Mouse (Mus musculus) cerebellum, postnatal 36 days (tissue): Measurements from ENCODE around the gene Col18a1.
A peak's percentile ranks its signal among the peaks of the same experiment; 100 is the strongest.
"Not testable (repeated sequence)": the region's sequence is repeated elsewhere in the genome, so short reads cannot be mapped to it uniquely, and the experiment has no call there.

Experiments
- DNase-seq, 2 experiments: peaks; one replicate each; pipeline ENCODE4 v3.0.0; 2021 to 2022; ENCODE audit warnings: mixed read lengths in 2 of 2

The Col18a1 gene

DNA sequence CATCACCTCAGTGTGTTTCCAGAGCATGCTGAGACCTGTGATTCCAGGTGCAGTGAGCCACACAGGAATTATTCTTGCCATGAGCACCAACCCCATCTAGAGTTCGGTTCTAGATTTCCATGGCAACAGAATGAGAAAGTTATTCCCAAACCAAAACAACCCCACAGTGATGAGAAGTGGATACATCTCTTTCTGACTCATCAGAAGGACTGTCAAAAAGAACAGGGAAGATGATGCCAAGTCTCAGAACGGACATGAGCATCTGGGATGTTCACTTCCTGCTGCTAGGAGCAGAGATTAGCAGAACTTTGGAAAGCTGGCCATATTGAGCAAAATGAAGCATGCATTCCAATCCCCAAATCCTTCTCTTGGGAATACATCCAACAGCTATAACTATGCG, 13.8 kb upstream of the Col18a1 start:
- DNase-seq = no peak

DNA sequence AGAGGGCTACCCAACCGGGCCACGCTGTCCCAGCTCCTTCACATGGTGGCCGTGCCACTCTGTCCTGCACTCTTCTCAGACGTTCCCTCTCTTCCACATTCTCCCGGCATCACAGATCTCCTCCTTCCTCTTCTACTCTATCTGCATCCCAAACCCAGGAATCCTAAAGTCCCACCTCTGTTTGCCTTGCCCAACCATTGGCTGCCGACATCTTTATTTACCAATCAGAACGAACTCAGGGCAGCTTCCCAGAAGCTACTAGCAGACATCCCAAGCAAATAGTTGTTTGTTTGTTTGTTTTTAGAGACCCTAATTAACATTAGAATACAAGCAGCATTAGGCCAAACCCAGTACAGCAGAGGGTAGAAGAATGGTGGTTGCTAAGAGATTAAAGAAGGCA, 12.3 kb upstream of the Col18a1 start:
- DNase-seq = no peak

GRCm38 (mm10) chr10:77170400-77170799, 4.1 kb upstream of the Col18a1 start:
- no peak for DNase-seq

DNA sequence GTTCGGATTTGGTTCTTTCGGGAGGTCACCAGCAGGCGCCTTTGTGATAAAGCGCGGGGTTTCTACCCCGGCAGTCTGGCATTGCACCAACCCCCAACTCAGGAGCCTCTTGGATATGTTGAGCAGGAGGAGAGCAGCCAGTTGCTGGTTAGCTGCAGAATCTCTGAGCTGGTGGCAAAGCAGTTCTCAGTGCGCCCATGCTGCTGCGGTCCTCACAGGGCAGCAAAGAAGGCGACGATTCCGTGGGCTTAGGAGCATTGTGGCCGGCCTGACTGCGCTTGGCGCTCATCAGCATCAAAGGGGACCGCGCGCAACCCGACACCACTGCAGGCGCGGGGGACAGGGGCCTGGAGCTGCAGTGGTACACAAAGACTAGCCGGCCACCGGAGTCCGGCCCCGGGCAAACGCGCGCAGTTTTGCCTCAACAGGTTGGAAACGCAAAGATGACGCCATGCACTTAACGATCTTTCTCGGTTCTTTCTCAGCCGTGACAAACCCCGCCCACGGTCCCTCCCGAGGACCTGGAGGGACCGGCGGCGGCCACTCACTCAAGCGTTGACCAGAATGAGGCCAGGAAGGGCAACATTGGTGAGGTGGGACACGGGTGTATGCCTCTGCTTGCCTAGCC, 916 bp downstream of the Col18a1 start:
- DNase-seq = no peak

DNA sequence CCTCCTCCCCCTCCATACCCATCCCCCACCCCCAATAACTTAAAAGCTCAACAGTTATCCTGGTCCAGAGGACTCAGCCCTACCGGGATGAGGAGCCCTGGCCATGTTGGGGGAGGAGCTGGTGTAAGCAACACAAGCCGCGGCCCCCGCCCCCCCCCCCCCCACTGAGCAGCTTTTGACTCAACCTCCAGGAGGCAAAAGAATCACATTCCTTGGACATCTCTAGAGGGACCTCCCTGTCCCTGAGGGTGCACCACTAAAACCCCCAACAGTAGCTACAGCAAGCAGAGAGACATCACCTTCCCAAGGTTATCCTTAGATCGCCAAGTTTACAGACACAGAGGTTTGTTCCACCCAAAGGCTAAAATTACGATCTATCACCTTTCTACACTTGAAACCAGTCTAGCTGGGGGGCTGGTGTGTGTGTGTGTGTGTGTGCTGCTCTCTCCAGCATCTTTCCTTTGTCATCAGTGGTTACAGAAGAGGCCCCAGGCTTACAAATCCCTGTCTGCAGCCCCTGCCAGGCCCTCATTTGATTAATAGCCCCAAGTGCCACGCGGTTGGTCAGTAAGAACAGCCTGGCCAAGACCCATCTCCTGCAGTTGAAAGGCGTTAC, 1.8 kb downstream of the Col18a1 start:
- no peak for DNase-seq

- no peak for DNase-seq
Measured at GRCm38 (mm10) chr10:77164041-77164436, 2.3 kb downstream of the Col18a1 start.

DNA sequence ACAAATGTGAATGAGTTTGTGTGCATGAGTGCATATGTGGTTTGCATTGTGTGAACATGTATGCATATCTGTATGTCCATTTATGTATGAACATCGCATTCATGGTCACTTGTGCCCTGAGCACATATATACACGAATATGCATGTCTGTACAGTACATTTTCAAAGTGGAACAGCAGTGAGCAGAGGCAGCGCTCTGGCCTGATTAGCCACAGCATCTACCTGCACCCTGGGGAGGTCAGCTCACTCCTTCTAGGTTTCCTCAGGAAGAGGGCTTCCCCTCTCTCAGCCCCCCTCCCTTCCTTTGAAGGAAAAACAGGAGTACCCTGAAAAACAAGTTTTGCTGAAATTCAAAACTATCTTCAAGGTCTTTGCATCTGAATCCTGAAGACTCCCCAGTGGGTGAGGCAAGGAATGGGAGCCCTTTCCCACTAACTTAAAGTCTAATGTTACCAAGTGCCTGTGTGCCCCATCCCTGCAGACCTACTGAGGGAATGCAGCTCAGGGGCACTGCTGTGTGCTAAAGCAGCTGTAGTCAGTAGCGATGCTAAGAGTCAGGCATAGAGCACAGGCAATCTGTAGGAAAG, 2.9 kb downstream of the Col18a1 start:
- no peak for DNase-seq

DNA sequence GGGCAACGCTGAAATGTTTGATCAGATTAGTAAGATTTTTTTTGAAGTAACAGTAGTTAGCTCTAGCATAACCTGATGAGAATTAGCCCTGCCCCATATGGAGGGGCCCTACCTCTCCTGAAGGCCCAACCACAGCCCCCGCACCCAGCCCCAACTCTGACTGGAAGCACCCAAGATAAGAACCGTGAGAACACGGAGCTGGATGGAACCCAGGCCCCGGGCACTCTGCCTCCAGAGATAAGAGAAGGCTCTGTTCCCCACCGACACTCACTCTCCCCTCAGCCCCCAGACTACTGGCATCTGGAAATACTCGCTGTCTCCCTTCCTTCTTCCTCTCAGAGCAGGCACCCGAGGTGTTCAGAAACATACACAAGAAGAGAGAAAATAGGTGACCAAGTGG, 6.8 kb downstream of the Col18a1 start:
- no peak for DNase-seq

- no peak for DNase-seq
Measured at GRCm38 (mm10) chr10:77158948-77159347, 7.4 kb downstream of the Col18a1 start.

- DNase-seq = no peak
Measured at GRCm38 (mm10) chr10:77157245-77158019, 8.9 kb downstream of the Col18a1 start.

GRCm38 (mm10) chr10:77152178-77152621, 14.1 kb downstream of the Col18a1 start:
- DNase-seq = no peak

- no peak for DNase-seq
Measured at GRCm38 (mm10) chr10:77151551-77152002, 14.8 kb downstream of the Col18a1 start.

- DNase-seq = no peak
Measured at GRCm38 (mm10) chr10:77150947-77151521, 15.3 kb downstream of the Col18a1 start.

DNA sequence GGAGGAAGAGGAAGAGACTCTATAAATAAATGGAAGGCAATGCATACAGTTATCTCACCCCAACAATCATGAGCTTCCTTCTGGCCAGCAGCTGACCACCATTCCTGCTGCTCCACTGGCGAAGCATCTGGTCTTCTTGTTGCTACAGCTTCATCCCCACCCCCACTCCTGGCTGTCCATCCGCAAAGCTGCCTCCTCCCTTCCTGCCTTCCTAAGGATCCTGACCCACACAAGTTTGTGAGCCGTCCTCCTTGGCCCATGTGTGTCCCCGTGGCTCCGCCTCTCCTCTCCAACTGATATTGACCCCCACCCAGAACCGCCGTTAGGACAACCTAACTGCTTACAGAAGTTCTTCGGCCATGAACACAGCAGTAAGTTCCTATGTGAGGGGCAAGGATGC, 16.3 kb downstream of the Col18a1 start:
- DNase-seq = no peak

DNA sequence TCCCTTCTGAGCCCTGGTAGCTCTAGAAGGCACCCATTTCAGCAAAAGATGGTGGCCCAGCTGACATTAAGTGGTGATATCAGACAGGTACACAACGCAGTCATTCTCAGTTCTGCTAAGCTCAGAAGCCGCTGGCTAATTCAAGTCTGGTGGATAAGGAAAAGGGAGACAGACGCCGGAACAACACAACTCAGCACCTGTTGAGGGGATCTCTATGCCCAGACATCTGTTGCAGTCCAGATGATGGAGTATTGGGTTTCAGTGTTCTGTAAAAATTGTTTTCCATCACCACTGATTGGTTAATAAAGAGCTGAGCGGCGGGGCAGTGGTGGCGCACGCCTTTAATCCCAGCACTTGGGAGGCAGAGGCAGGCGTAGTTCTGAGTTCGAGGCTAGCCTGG, 18.8 kb downstream of the Col18a1 start:
- DNase-seq = no peak

DNA sequence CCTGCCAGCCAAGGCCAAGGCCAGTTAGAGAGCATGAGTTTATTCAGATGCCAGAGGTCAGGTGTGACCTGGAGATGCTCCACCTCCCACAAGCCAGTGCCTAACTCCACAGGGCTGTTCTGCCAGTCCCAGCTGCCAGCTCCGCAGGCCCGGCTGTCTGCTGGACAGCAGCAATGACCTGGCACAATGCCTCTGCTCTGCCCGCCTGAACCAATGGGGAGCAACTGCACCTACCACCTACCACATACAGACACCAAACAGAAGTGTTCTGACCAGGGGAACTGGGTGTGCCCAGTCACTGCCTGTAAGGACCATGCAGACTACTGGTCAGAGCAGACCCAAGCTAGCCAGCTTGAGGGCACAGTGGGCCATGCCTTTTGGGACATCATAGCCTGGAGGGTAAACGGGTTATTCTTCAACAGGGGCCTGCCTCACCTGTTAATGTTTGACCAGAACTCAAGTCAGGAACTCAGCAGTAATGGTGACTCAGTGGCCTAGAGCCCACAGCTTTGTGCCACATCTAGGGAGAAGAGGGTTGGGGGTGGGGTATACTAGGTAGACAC, 19.4 kb downstream of the Col18a1 start:
- no peak for DNase-seq

GRCm38 (mm10) chr10:77145946-77146345, 20.4 kb downstream of the Col18a1 start:
- DNase-seq = no peak

DNA sequence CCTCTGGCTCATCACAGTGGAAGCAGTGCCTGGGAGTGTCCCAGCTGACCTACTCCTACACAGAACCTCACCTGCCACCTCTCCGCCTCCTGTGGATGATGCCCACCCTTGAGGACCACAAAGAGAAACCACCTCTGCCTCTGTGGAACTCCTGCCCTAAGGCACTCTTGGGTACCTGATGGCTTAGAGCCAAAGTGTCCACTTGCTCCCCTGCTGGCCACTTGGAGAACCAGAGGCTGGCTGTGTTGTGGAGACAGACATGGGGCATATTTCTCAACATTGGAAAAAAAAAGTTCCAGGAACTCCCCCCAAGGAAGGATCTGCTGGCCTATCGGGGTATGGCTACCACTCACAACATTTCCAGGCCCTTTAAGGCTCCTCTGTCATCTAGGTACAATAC, 22.0 kb downstream of the Col18a1 start:
- DNase-seq = no peak

DNA sequence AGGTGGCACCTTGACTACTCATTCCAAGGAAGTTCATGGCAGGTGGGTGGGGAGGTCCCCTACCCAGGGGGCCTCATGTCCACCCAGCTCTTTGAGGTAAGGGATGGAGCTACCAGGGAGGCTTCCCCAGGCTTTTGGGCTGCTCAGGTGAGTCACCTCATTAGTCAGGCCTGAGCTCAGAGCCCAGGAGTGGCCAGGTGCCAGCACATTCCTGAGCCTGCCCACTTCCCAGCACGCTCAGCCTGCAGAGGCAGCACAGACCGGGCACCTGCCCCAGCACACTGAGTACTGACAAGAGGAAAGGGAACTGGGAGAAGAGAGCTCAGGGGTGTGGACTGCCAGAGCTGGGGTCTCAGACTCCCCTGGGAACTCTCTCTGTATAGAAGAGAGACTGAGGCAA, 24.0 kb downstream of the Col18a1 start:
- peak; percentile 66 for DNase-seq

DNA sequence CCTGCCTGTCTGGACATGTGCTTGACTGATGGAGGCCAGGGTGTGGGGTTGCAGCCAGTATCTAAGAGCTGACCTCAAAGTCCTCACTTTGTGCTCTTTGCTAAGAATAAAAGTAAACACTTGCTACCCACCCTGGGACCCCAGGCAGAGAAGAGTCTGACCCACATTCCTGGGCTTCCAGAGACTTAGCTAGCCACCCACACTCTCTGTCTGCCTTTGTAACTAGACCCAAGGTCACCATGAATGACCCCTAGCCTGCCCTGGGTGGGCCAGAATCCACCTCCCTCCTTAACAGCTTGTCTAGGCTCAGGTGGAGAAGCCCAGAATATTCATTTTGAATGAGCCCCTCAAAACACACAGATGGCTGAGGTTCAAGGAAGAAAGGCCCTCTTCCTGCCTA, 28.0 kb downstream of the Col18a1 start:
- no peak for DNase-seq

- no peak for DNase-seq
Measured at GRCm38 (mm10) chr10:77136205-77136604, 30.1 kb downstream of the Col18a1 start.

DNA sequence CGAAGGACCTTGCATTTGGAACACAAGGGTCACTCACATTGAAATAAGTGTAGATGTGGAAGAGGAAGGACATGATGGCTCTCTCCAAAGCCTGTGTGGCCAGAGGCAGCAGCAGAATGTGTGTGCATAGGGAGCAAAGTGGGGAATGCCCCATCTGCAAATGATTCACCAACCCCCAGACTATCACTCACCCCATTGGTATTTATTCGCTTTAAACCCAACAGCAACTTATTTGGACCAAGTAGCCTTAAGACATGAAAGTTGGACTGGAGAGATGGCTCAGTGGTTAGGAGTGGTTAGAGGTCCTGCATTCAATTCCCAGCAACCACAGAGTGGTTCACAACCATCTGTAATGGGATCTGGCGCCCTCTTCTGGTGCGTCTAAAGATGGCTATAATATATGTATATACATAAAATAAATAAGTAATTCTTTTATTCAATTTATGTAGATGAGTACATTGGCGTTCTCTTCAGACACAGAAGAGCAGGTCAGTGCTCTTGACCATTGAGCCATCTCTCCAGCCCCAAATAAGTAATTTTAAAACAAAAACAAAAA, 31.0 kb downstream of the Col18a1 start:
- no peak for DNase-seq

DNA sequence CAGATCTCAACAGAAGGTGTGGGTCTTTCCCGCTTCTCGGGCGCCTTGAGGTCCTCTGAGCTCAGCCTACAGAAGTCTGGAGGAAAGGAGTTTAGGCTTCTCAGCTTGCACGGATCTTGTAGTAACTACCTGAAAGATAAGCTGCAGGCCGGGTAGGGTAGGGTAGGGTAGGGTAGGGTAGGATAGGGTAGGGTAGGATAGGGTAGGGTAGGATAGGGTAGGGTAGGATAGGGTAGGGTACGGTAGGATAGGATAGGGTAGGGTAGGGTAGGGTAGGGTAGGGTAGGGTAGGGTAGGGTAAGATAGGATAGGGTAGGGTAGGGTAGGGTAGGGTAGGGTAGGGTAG, 31.6 kb downstream of the Col18a1 start:
- not testable (repeated sequence) for DNase-seq
